Mouse (Mus musculus) MEL (cell line): ENCODE data around the gene Sult5a1. TPM values are rescaled to one million over a fixed set of nuclear protein-coding genes. Genes with fewer than 3 reads are reported as not detected.
A peak's percentile ranks its signal among the peaks of the same experiment; 100 is the strongest.
"Not testable (repeated sequence)": the region's sequence is repeated elsewhere in the genome, so short reads cannot be mapped to it uniquely, and the experiment has no call there.

Source experiments
- DNase-seq: peaks from one replicate; pipeline ENCODE4 v3.0.0; 2011; ENCODE audit warnings: low read depth, low spot score
- H3K27ac ChIP-seq: 2 replicates; pipeline ENCODE4 v1.5.1; 2012; ENCODE audit warnings: low read depth, mild to moderate bottlenecking, control low read depth, low read length, moderate library complexity; ENCODE audit not compliant: control insufficient read depth
- H3K27me3 ChIP-seq, 2 experiments: fragments of 150-350 bp in 1 of 2; sonication (generic) in 1 of 2; 2 replicates each; pipeline ENCODE4 v1.6.1; 2012; ENCODE audit warnings: low read length in 2 of 2, mild to moderate bottlenecking in 2 of 2, improper control_type of control experiment in 1 of 2, moderate library complexity in 1 of 2; ENCODE audit not compliant: insufficient read depth in 2 of 2, control insufficient read depth in 1 of 2
- H3K36me3 ChIP-seq, 2 experiments: 2 replicates each; pipeline ENCODE4 v1.6.1; 2012 to 2014; ENCODE audit warnings: low read length in 2 of 2, improper control_type of control experiment in 1 of 2, inconsistent platforms in 1 of 2, mild to moderate bottlenecking in 1 of 2; ENCODE audit not compliant: insufficient read depth in 2 of 2, control insufficient read depth in 1 of 2
- H3K4me1 ChIP-seq, 2 experiments: fragments of 150-350 bp in 1 of 2; sonication (generic) in 1 of 2; 2 replicates each; pipeline ENCODE4 v1.6.1; 2012; ENCODE audit warnings: low read length in 2 of 2, improper control_type of control experiment in 1 of 2, mild to moderate bottlenecking in 1 of 2; ENCODE audit not compliant: insufficient read depth in 2 of 2, control insufficient read depth in 1 of 2
- H3K4me3 ChIP-seq, 2 experiments: fragments of 150-350 bp in 1 of 2; sonication (generic) in 1 of 2; 2 replicates each; pipeline ENCODE4 v1.5.1; 2012; ENCODE audit warnings: low read depth in 2 of 2, low read length in 2 of 2, mild to moderate bottlenecking in 2 of 2, moderate library complexity in 2 of 2, control low read depth in 1 of 2, improper control_type of control experiment in 1 of 2; ENCODE audit not compliant: control insufficient read depth in 1 of 2, insufficient read depth in 1 of 2
- H3K79me2 ChIP-seq: 2 replicates; pipeline ENCODE4 v1.6.1; 2012; ENCODE audit warnings: mild to moderate bottlenecking, low read length, moderate library complexity; ENCODE audit not compliant: control insufficient read depth, poor library complexity, insufficient read depth
- H3K9ac ChIP-seq: 2 replicates; pipeline ENCODE4 v1.6.1; 2012; ENCODE audit warnings: low read depth, mild to moderate bottlenecking, control low read depth, low read length, moderate library complexity; ENCODE audit not compliant: control insufficient read depth, poor library complexity, severe bottlenecking
- H3K9me3 ChIP-seq: fragments of 150-350 bp; sonication (generic); replicated peaks from 2 replicates; pipeline ENCODE4 v1.6.1; 2012; ENCODE audit warnings: mild to moderate bottlenecking, low read length, improper control_type of control experiment, moderate library complexity; ENCODE audit not compliant: insufficient read depth
- CTCF ChIP-seq, 3 experiments: IDR thresholded peaks in 2 of 3; conservative IDR thresholded peaks in 1 of 3; 2 replicates each; pipeline ENCODE4 v1.5.1; 2011 to 2012; ENCODE audit warnings: low read length in 3 of 3, low read depth in 2 of 3, mild to moderate bottlenecking in 2 of 3, improper control_type of control experiment in 1 of 3, inconsistent platforms in 1 of 3, mixed read lengths in 1 of 3, moderate library complexity in 1 of 3; ENCODE audit not compliant: control insufficient read depth in 1 of 3, insufficient read depth in 1 of 3, poor library complexity in 1 of 3, severe bottlenecking in 1 of 3
- ELF1 ChIP-seq: IDR thresholded peaks from 2 replicates; pipeline ENCODE4 v1.6.1; 2014; ENCODE audit warnings: low read depth, mild to moderate bottlenecking, inconsistent platforms, low read length, improper control_type of control experiment, moderate library complexity
- GABPA ChIP-seq: IDR thresholded peaks from 2 replicates; pipeline ENCODE4 v1.6.1; 2012; ENCODE audit warnings: low read depth, mild to moderate bottlenecking, inconsistent platforms, low read length, improper control_type of control experiment, moderate library complexity
- GATA1 ChIP-seq: IDR thresholded peaks from 2 replicates; pipeline ENCODE4 v1.6.1; 2011; ENCODE audit warnings: low read depth, low read length, improper control_type of control experiment
- MAZ ChIP-seq: IDR thresholded peaks from 2 replicates; pipeline ENCODE4 v1.6.1; 2012; ENCODE audit warnings: low read depth, mild to moderate bottlenecking, inconsistent platforms, low read length, improper control_type of control experiment
- MXI1 ChIP-seq: IDR thresholded peaks from 2 replicates; pipeline ENCODE4 v1.6.1; 2011; ENCODE audit warnings: mild to moderate bottlenecking, low read depth, low read length, improper control_type of control experiment
- NELFE ChIP-seq: IDR thresholded peaks from 2 replicates; pipeline ENCODE4 v1.6.1; 2011; ENCODE audit warnings: low read depth, low read length, improper control_type of control experiment
- POLR2A ChIP-seq, 2 experiments: IDR thresholded peaks; 2 replicates each; pipeline ENCODE4 v1.6.1; 2011 to 2012; ENCODE audit warnings: low read length in 2 of 2, mild to moderate bottlenecking in 2 of 2, control low read depth in 1 of 2, improper control_type of control experiment in 1 of 2, low read depth in 1 of 2, moderate library complexity in 1 of 2; ENCODE audit not compliant: control insufficient read depth in 1 of 2, insufficient read depth in 1 of 2, poor library complexity in 1 of 2
- RCOR1 ChIP-seq: IDR thresholded peaks from 2 replicates; pipeline ENCODE4 v1.6.1; 2012; ENCODE audit warnings: low read depth, mild to moderate bottlenecking, inconsistent platforms, low read length, improper control_type of control experiment
- SMC3 ChIP-seq: IDR thresholded peaks from 2 replicates; pipeline ENCODE4 v1.6.1; 2011; ENCODE audit warnings: low read depth, low read length, improper control_type of control experiment
- TAL1 ChIP-seq: IDR thresholded peaks from 2 replicates; pipeline ENCODE4 v1.6.1; 2012; ENCODE audit warnings: mild to moderate bottlenecking, inconsistent platforms, low read length, moderate library complexity, mixed read lengths
- TCF12 ChIP-seq: IDR thresholded peaks from 2 replicates; pipeline ENCODE4 v1.6.1; 2014; ENCODE audit warnings: low read depth, mild to moderate bottlenecking, inconsistent platforms, low read length, improper control_type of control experiment, moderate library complexity
- ZC3H11A ChIP-seq: IDR thresholded peaks from 2 replicates; pipeline ENCODE4 v1.6.1; 2012; ENCODE audit warnings: low read depth, mild to moderate bottlenecking, inconsistent platforms, low read length, improper control_type of control experiment
- polyA plus RNA-seq, 2 experiments: library from polyadenylated mRNA; stranded (reverse) in 1 of 2; unstranded in 1 of 2; fragments of >175 nt in 1 of 2; fragments of >200 nt in 1 of 2; gene quantifications; 2 replicates each; pipeline versions ENCODE4 v1.2.1 to v1.2.4; 2012; ENCODE audit warnings: low replicate concordance in 2 of 2, low read depth in 1 of 2; ENCODE audit not compliant: insufficient read length in 2 of 2, insufficient read depth in 1 of 2, missing spikeins in 1 of 2
- total RNA-seq: library from RNA; depleted of rRNA; stranded (reverse); fragments of 300-350 nt; gene quantifications from 2 replicates; pipeline ENCODE4 v1.2.3, GENCODE M21; 2012

The Sult5a1 gene
- total and polyA plus RNA-seq, 3 experiments, result 0.15 TPM; not detected in 2

DNA sequence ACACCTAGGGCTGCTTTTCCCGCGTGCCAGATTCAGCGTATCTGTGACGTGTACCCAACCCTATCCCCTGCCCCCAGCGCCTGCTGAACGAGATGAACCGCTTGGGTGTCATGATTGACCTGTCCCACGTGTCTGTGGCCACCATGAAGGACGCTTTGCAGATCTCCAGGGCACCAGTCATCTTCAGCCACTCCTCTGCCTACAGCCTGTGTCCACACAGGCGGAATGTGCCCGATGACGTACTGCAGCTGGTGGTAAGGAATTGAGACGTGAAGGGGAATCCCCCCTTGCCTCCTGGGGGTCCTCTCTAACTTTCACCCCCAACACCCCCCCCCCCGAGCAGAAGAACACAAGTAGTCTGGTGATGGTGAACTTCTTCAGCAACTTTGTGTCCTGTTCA lies 41.7 kb upstream of the Sult5a1 start:
- no peak overlapping the region for H3K9ac ChIP-seq
- no peaks in the 10 kb centered on the region for H3K27me3 ChIP-seq
- H3K27ac ChIP-seq, result no peak overlapping the region
- H3K36me3 ChIP-seq, result no peaks in the 10 kb centered on the region
- H3K79me2 ChIP-seq, result no peaks in the 10 kb centered on the region
- no peak overlapping the region for H3K4me3 ChIP-seq
- no peak for DNase-seq
- H3K4me1 ChIP-seq, result peaks cover 0 to 3% of the 10 kb centered on the region in 2 experiments; a peak in 2 of 4 replicates
- TF ChIP-seq MAZ, result no peak
- no peak for TF ChIP-seq ZC3H11A
- no peak for TF ChIP-seq TCF12
- TF ChIP-seq MXI1, result no peak
- TF ChIP-seq RCOR1, result no peak
- TF ChIP-seq CTCF (IDR thresholded peaks at IDR 0.05 in 2 of 3, conservative IDR thresholded peaks at IDR 0.05 in 1 of 3; ENCODE audit: control insufficient read depth in 1 of 3, insufficient read depth in 1 of 3, low read depth in 2 of 3, low read length in 3 of 3, poor library complexity in 1 of 3, severe bottlenecking in 1 of 3), result no peak
- TF ChIP-seq GABPA, result no peak
- TF ChIP-seq TAL1, result no peak
- no peak for TF ChIP-seq POLR2A (IDR thresholded peaks at IDR 0.05; ENCODE audit: control insufficient read depth in 1 of 2, insufficient read depth in 1 of 2, low read depth in 1 of 2, low read length in 2 of 2, poor library complexity in 1 of 2)
- H3K9me3 ChIP-seq, result no peaks in the 10 kb centered on the region

DNA sequence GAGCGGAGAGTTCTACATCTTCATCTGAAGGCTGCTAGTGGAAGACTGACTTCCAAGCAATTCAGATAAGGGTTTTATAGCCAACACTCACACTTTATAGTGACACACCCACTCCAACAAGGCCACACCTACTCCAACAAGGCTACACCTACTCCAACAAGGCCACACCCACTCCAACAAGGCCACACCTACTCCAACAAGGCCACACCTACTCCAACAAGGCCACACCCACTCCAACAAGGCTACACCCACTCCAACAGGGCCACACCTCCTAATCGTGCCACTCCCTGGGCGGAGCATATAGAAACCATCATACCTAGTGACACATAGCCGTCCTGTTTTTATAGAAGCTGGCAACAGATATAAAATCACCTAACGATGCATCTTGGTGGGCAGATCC lies 38.9 kb upstream of the Sult5a1 start:
- not testable (repeated sequence) for H3K27me3 ChIP-seq

DNA sequence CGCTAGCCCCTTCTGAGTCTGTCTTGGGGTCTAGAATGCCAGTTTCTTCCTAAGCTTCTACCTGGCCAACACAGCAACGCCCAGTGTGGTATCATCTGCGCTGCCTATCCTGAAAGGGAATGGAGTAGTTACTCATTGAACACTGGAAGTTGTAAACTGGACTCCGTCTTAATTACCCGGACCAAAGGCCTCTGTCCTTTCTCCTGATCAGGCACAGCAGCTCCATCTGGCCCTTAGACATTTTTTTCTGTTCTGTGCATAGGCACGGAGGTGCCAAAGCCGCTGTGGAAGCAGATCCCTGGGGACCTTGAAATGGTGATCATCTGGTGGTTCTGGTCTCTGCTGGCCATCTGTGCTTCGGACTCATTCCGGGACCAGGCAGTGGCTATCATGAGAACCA lies 35.7 kb upstream of the Sult5a1 start:
- H3K4me3 ChIP-seq, result no peak overlapping the region

More for the DNA sequence above, 38.9 kb upstream of the Sult5a1 start:
- DNase-seq, result peak; percentile 79
- H3K4me3 ChIP-seq, result peak overlapping the region in 1 of 2 experiments; percentile 66; a peak in 2 of 4 replicates
- not testable (repeated sequence) for H3K79me2 ChIP-seq, H3K27ac ChIP-seq, H3K4me1 ChIP-seq, H3K9me3 ChIP-seq, H3K9ac ChIP-seq, H3K36me3 ChIP-seq
- peak; percentile 39; the same call in 1 of the 2 replicates for TF ChIP-seq GATA1

More for the DNA sequence above, 35.7 kb upstream of the Sult5a1 start:
- peaks cover 0 to 11% of the 10 kb centered on the region in 2 experiments; a peak in 2 of 4 replicates for H3K36me3 ChIP-seq
- H3K27me3 ChIP-seq, result no peaks in the 10 kb centered on the region
- H3K27ac ChIP-seq, result no peak overlapping the region
- no peaks in the 10 kb centered on the region for H3K9me3 ChIP-seq
- no peaks in the 10 kb centered on the region for H3K79me2 ChIP-seq
- TF ChIP-seq NELFE (no peak), SMC3 (no peak), ELF1 (no peak)
- no peak for DNase-seq
- H3K9ac ChIP-seq, result no peak overlapping the region
- H3K4me1 ChIP-seq, result peaks cover 3 to 20% of the 10 kb centered on the region in 2 experiments
